Mouse (Mus musculus): ENCODE results near the gene Srsf2. TPM values are rescaled to one million over a fixed set of nuclear protein-coding genes. Genes with fewer than 3 reads are reported as not detected.
"Not testable (repeated sequence)": the region's sequence is repeated elsewhere in the genome, so short reads cannot be mapped to it uniquely, and the experiment has no call there.

The Srsf2 gene
- 196 and 259 TPM in 2 replicates for total RNA-seq (2014; rRNA removed)
- polyA plus RNA-seq (2015; fragmentation: Nextera tagmentation; extraction: Ambion mirVana), result 460 and 484 TPM in 2 replicates

DNA sequence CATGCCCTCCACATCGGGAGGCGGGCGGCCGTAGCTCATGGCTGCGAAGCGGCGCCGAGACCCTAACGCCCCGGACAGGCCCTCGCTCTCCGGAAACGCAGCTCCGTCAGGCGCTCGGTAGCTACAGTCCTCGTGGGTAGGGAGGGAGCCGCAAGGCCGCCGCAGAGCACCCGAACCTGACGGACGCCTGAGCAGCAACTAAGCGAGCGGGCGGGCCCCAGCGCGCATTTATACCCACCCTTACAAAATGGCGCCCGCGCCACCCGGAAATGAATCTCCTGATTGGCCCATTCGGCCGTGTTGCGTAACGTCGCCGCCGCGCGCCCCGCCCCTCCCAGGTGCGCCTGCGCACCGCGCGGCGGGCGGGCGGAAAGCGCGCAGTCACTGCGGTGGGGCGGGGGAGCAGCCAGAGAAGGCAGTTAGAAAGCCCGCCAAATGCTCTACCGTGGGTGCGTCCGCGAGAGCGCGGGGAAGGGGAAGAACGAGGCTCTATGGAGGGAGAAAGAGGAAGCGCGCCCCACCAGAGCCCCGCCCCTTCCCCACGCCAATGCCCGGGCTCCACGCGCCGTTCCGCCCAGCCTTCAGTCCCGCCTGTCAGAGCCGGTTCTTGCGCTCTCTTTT is at the start of gene Srsf2:
Gene Srsf2 (minus strand): TSS at position 204 of the 621 bp plus-strand sequence.
- Histone ChIP-seq H3K36me3 (ENCODE audit: insufficient read depth, low read length) (peaks cover 11% of the 10 kb centered on the region; the same call in 1 of the 2 replicates), H3K9ac (replicated peaks; ENCODE audit: low read length, poor library complexity, severe bottlenecking) (peak within 1 kb of the TSS; percentile 91), H3K9me3 (ENCODE audit: low read length) (no peaks in the 10 kb centered on the region), H3K4me2 (ENCODE audit: low read depth, low read length, poor library complexity, severe bottlenecking) (peak within 1 kb of the TSS; percentile 51), H3K4me1 (ENCODE audit: insufficient read depth, low read length) (peaks cover 11% of the 10 kb centered on the region; the same call in 1 of the 2 replicates), H3K4me3 (ENCODE audit: low read depth, low read length) (peak within 1 kb of the TSS; percentile 73), H3K27me3 (ENCODE audit: insufficient read depth, low read length) (no peaks in the 10 kb centered on the region), H3K27ac (ENCODE audit: low read depth, low read length) (peak within 1 kb of the TSS; percentile 98)
- ATAC-seq (ENCODE audit: low FRiP score) (peak; percentile 91), DNase-seq (ENCODE audit: low spot score) (peak; percentile 97)
- 1% methylated on average over 59 of the region's 74 CpGs for WGBS
- TF ChIP-seq CTCF (IDR thresholded peaks at IDR 0.05), result no peak

GRCm38 (mm10) chr11:116902588-116902987 is 49.7 kb upstream of the Srsf2 start:
- WGBS, result 90% methylated on average over 10 of the region's 10 CpGs

GRCm38 (mm10) chr11:116899247-116899646 is 46.4 kb upstream of the Srsf2 start:
- Histone ChIP-seq H3K27ac (ENCODE audit: low read depth, low read length) (no peak overlapping the region), H3K4me3 (ENCODE audit: low read depth, low read length) (no peak overlapping the region), H3K9me3 (ENCODE audit: low read length) (no peaks in the 10 kb centered on the region), H3K4me2 (ENCODE audit: low read depth, low read length, poor library complexity, severe bottlenecking) (no peak overlapping the region), H3K36me3 (ENCODE audit: insufficient read depth, low read length) (no peaks in the 10 kb centered on the region), H3K27me3 (ENCODE audit: insufficient read depth, low read length) (no peaks in the 10 kb centered on the region), H3K4me1 (ENCODE audit: insufficient read depth, low read length) (no peaks in the 10 kb centered on the region), H3K9ac (replicated peaks; ENCODE audit: low read length, poor library complexity, severe bottlenecking) (no peak overlapping the region)
- no peak for TF ChIP-seq CTCF (IDR thresholded peaks at IDR 0.05)
- ATAC-seq (ENCODE audit: low FRiP score) (no peak), DNase-seq (ENCODE audit: low spot score) (no peak)
- WGBS, result 89% methylated on average over 12 of the region's 12 CpGs

More at GRCm38 (mm10) chr11:116902588-116902987, 49.7 kb upstream of the Srsf2 start:
- H3K4me2 ChIP-seq (ENCODE audit: low read depth, low read length, poor library complexity, severe bottlenecking); H3K4me3 ChIP-seq (ENCODE audit: low read depth, low read length); H3K9ac ChIP-seq (replicated peaks; ENCODE audit: low read length, poor library complexity, severe bottlenecking); H3K27me3 ChIP-seq (ENCODE audit: insufficient read depth, low read length); H3K9me3 ChIP-seq (ENCODE audit: low read length); ATAC-seq (ENCODE audit: low FRiP score); DNase-seq (ENCODE audit: low spot score); H3K36me3 ChIP-seq (ENCODE audit: insufficient read depth, low read length); H3K4me1 ChIP-seq (ENCODE audit: insufficient read depth, low read length); H3K27ac ChIP-seq (ENCODE audit: low read depth, low read length): not testable (repeated sequence)

GRCm38 (mm10) chr11:116895402-116895801 is 42.5 kb upstream of the Srsf2 start:
- WGBS, result 43% methylated on average over 3 of the region's 3 CpGs

GRCm38 (mm10) chr11:116893532-116894442 is 40.9 kb upstream of the Srsf2 start:
- no peak; the same call in 1 of the 2 replicates for TF ChIP-seq CTCF (IDR thresholded peaks at IDR 0.05)
- H3K27ac ChIP-seq (ENCODE audit: low read depth, low read length), result no peak overlapping the region
- no peaks in the 10 kb centered on the region for H3K36me3 ChIP-seq (ENCODE audit: insufficient read depth, low read length)
- no peak overlapping the region for H3K9ac ChIP-seq (replicated peaks; ENCODE audit: low read length, poor library complexity, severe bottlenecking)
- WGBS, result 69% methylated on average over 19 of the region's 19 CpGs
- H3K27me3 ChIP-seq (ENCODE audit: insufficient read depth, low read length), result no peaks in the 10 kb centered on the region
- no peaks in the 10 kb centered on the region for H3K4me1 ChIP-seq (ENCODE audit: insufficient read depth, low read length)
- H3K4me3 ChIP-seq (ENCODE audit: low read depth, low read length), result no peak overlapping the region
- H3K4me2 ChIP-seq (ENCODE audit: low read depth, low read length, poor library complexity, severe bottlenecking), result no peak overlapping the region
- ATAC-seq (ENCODE audit: low FRiP score), result no peak
- DNase-seq (ENCODE audit: low spot score), result peak; percentile 44
- no peaks in the 10 kb centered on the region for H3K9me3 ChIP-seq (ENCODE audit: low read length)

More at GRCm38 (mm10) chr11:116895402-116895801, 42.5 kb upstream of the Srsf2 start:
- DNase-seq (ENCODE audit: low spot score), result no peak
- no peak for ATAC-seq (ENCODE audit: low FRiP score)
- H3K9ac ChIP-seq (replicated peaks; ENCODE audit: low read length, poor library complexity, severe bottlenecking), result no peak overlapping the region
- no peaks in the 10 kb centered on the region for H3K27me3 ChIP-seq (ENCODE audit: insufficient read depth, low read length)
- H3K4me3 ChIP-seq (ENCODE audit: low read depth, low read length), result no peak overlapping the region
- no peak for TF ChIP-seq CTCF (IDR thresholded peaks at IDR 0.05)
- no peak overlapping the region for H3K27ac ChIP-seq (ENCODE audit: low read depth, low read length)
- H3K4me2 ChIP-seq (ENCODE audit: low read depth, low read length, poor library complexity, severe bottlenecking), result no peak overlapping the region
- no peaks in the 10 kb centered on the region for H3K36me3 ChIP-seq (ENCODE audit: insufficient read depth, low read length)
- no peaks in the 10 kb centered on the region for H3K9me3 ChIP-seq (ENCODE audit: low read length)
- H3K4me1 ChIP-seq (ENCODE audit: insufficient read depth, low read length), result no peaks in the 10 kb centered on the region

Data from midbrain, postnatal 0 days (tissue).